Mouse (Mus musculus) hematopoietic multipotent progenitor cell, adult 10-12 weeks (in vitro differentiated cells): ENCODE measurements around the gene Fastkd2. TPM values are rescaled to one million over a fixed set of nuclear protein-coding genes. Genes with fewer than 3 reads are reported as not detected.

ENCODE experiments used
- polyA plus RNA-seq: library from polyadenylated mRNA; stranded (reverse); fragments of >175 nt; gene quantifications from 2 replicates; pipeline ENCODE4 v1.2.3, GENCODE M21; 2012; ENCODE audit warnings: low replicate concordance

Fastkd2 gene
- 1.1 TPM in 2 replicates for polyA plus RNA-seq

DNA sequence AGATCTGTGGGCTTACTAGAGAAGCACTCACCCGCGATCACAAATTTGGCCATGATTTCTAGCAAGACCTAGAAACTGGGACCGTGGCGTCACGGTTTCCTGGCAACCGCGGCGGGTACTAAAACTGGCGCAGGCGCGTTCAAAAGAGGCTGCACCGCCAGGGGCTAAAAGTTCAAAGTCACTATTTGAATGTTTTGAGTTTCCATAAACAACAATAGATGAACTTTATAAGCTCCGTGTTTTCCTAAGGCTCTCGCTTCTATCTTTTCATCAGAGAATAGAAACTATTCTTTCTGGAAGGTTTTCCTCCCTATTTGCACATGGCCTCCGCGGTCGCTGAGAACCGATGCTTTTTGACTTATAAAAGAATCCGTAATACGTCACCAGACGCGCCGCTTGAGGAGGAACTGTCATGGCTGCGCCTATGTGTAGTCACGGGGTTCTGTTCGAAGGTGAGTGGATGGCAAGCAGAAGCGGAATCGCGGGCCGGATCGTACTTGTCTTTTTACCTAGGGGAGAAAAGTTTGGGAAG, at the start of gene Fastkd2, which contains the start of gene Mdh1b:
Fastkd2 (plus strand) TSS at position 375 of the 532 bp plus-strand sequence.
Mdh1b (minus strand) TSS at position 79 of the 532 bp plus-strand sequence.

GRCm38 (mm10) chr1:63686827-63687226, 43.6 kb upstream of the Fastkd2 start, which contains the start of gene Dytn:
TSS of gene Dytn (minus strand) at chr1:63686927.

DNA sequence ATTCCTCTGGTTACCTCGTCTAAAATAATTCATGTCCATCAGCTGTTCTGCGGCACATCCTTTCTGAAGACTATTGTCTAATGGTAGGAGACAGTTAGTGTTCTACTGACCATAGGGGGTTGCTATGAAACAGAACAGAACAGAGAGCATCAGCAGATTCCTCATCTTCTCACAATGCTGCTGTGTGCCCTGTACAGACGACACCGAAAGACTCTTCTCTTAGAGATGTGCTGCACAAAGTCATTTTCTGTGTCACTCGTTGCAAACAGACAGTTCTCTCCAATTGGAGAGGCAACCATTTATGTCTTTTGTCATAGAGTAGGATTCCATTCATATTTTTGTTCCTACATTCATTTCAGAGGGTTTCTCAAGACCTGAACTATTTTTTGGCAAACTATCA, 38.8 kb downstream of the Fastkd2 start, which contains the start of gene 4933402D24Rik:
4933402D24Rik (minus strand) TSS at position 101 of the 400 bp plus-strand sequence.

Other genes with a start within 250 kb of the Fastkd2 start
- gene Gm39653, start 114.6 kb upstream of the Fastkd2 start, polyA plus RNA-seq: not detected in 2 replicates
- gene Dytn, start 43.7 kb upstream of the Fastkd2 start, polyA plus RNA-seq: not detected in 2 replicates
- not detected in 2 replicates for gene Mdh1b, start 296 bp upstream of the Fastkd2 start, polyA plus RNA-seq
- not detected in 2 replicates for gene 4933402D24Rik, start 38.7 kb downstream of the Fastkd2 start, polyA plus RNA-seq